8 mouse cellular contexts compared by ENCODE assay signal in genomic region chr4:107652598-107653279, GRCm38 (mm10). TPM values are rescaled to one million over a fixed set of nuclear protein-coding genes. Genes with fewer than 3 reads are reported as not detected.
DNase-seq lines count a peak whose midpoint lies in the region; ATAC-seq lines count a peak whose summit lies in the region.

No protein-coding gene starts in this region.

- WGBS in hindbrain, embryonic 11.5 days: 10% methylated on average over 7 of the region's 7 CpGs
- WGBS in lung, embryonic 15.5 days: 10% methylated on average over 7 of the region's 7 CpGs

- peak; percentile 87 for ATAC-seq in hindbrain, embryonic 11.5 days (ENCODE audit: low FRiP score)
- peak; percentile 69 for ATAC-seq in lung, embryonic 15.5 days (ENCODE audit: borderline replicate concordance, extremely low read depth, low FRiP score, low TSS enrichment)

- peaks cover 6% of the 10 kb centered on the region for H3K4me1 ChIP-seq in hindbrain, embryonic 11.5 days (replicated peaks; ENCODE audit: control insufficient read depth, insufficient read depth, low read length)
- H3K4me1 ChIP-seq in lung, embryonic 15.5 days: no peaks in the 10 kb centered on the region

- H3K27me3 ChIP-seq in hindbrain, embryonic 11.5 days (ENCODE audit: control insufficient read depth, insufficient read depth, low read length): no peaks in the 10 kb centered on the region
- no peaks in the 10 kb centered on the region for H3K27me3 ChIP-seq in lung, embryonic 15.5 days

- H3K9ac ChIP-seq in hindbrain, embryonic 11.5 days (ENCODE audit: low read depth, low read length): no peak overlapping the region
- no peak overlapping the region for H3K9ac ChIP-seq in lung, embryonic 15.5 days

- no peak overlapping the region for H3K4me2 ChIP-seq in hindbrain, embryonic 11.5 days (replicated peaks; ENCODE audit: low read depth, low read length)
- no peak overlapping the region; the same call in 1 of the 2 replicates for H3K4me2 ChIP-seq in lung, embryonic 15.5 days

- H3K27ac ChIP-seq in hindbrain, embryonic 11.5 days (ENCODE audit: low read depth, low read length): no peak overlapping the region
- no peak overlapping the region for H3K27ac ChIP-seq in lung, embryonic 15.5 days

- no peaks in the 10 kb centered on the region for H3K36me3 ChIP-seq in hindbrain, embryonic 11.5 days (ENCODE audit: control insufficient read depth, insufficient read depth, low read length)
- H3K36me3 ChIP-seq in lung, embryonic 15.5 days: no peaks in the 10 kb centered on the region

- H3K9me3 ChIP-seq in hindbrain, embryonic 11.5 days (ENCODE audit: control insufficient read depth, low read length): no peaks in the 10 kb centered on the region
- no peaks in the 10 kb centered on the region for H3K9me3 ChIP-seq in lung, embryonic 15.5 days

- no peak overlapping the region for H3K4me3 ChIP-seq in hindbrain, embryonic 11.5 days (ENCODE audit: low read depth, low read length)
- H3K4me3 ChIP-seq in lung, embryonic 15.5 days: no peak overlapping the region

- DNase-seq in Muller cell, postnatal 12 days (ENCODE audit: inconsistent ontology term): peak; percentile 77
- DNase-seq in cerebellum, adult 8-10 months: peak; percentile 74
- peak; percentile 90 for DNase-seq in forelimb bud, embryonic 11.5 days (ENCODE audit: low read depth, low spot score)
- peak; percentile 91 for DNase-seq in hindbrain, embryonic 11.5 days (ENCODE audit: low spot score)
- DNase-seq in layer of hippocampus, adult 9-11 months: peak; percentile 63
- peak; percentile 70 for DNase-seq in ovary, postnatal 14 days (ENCODE audit: low spot score)
- DNase-seq in thymus, postnatal 4 days: peak; percentile 76

RNA-seq across cellular contexts. Expression of gene Dmrtb1, which starts 31.3 kb away (rescaled TPM):
- polyA plus RNA-seq in hindbrain, embryonic 11.5 days (2014; fragmentation: Nextera tagmentation; extraction: Ambion mirVana): 13.8 and 16.6 TPM in 2 replicates
- not detected in 2 replicates for polyA plus RNA-seq in lung, embryonic 15.5 days (2015; fragmentation: Nextera tagmentation; extraction: Ambion mirVana)

Comparison
In these comparisons a context has a peak if more than half of its experiments do, and no peak if none do; other contexts are left out.
1. RNA of gene Dmrtb1, which starts 31.3 kb away (polyA plus RNA-seq): 13.8 to 16.6 TPM in hindbrain, embryonic 11.5 days; not detected in lung, embryonic 15.5 days; every median in the first group is over 10 times any median in the second.
2. Peak in every context shown above with its lines, with median percentiles within 50 percentile points of each other: DNase-seq.